Mouse (Mus musculus) heart, embryonic 16.5 days (tissue): ENCODE results near the gene Auts2. TPM values are rescaled to one million over a fixed set of nuclear protein-coding genes. Genes with fewer than 3 reads are reported as not detected.

ENCODE experiments used
- ATAC-seq: fragments of 200-750 bp; cut with Nextera tagmentation; replicated peaks from 2 replicates; pipeline ENCODE4 v1.8.0; 2017; ENCODE audit warnings: moderate number of reproducible peaks; ENCODE audit not compliant: insufficient read depth, low FRiP score; ENCODE audit errors: extremely low read depth
- H3K27ac ChIP-seq: fragments of 300-500 bp; sonication (generic); 2 replicates; pipeline ENCODE4 v1.5.1; 2014; ENCODE audit warnings: mild to moderate bottlenecking, low read length, control low read depth, moderate library complexity
- H3K27me3 ChIP-seq: fragments of 300-500 bp; sonication (generic); 2 replicates; pipeline ENCODE4 v1.6.1; 2014; ENCODE audit warnings: low read length, mixed read lengths; ENCODE audit not compliant: control insufficient read depth, insufficient read depth
- H3K36me3 ChIP-seq: fragments of 300-500 bp; sonication (generic); 2 replicates; pipeline ENCODE4 v1.6.1; 2014; ENCODE audit not compliant: control insufficient read depth, insufficient read depth
- H3K4me1 ChIP-seq: fragments of 300-500 bp; sonication (generic); 2 replicates; pipeline ENCODE4 v1.6.1; 2014; ENCODE audit warnings: low read length, mixed read lengths; ENCODE audit not compliant: control insufficient read depth, insufficient read depth
- H3K4me2 ChIP-seq: fragments of 300-500 bp; sonication (generic); 2 replicates; pipeline ENCODE4 v1.6.1; 2014; ENCODE audit warnings: low read depth, mild to moderate bottlenecking, control low read depth, low read length
- H3K4me3 ChIP-seq: fragments of 300-500 bp; sonication (generic); 2 replicates; pipeline ENCODE4 v1.5.1; 2014; ENCODE audit warnings: mild to moderate bottlenecking, control low read depth, low read length
- H3K9ac ChIP-seq: fragments of 300-500 bp; sonication (generic); 2 replicates; pipeline ENCODE4 v1.6.1; 2014; ENCODE audit warnings: low read length, control low read depth
- H3K9me3 ChIP-seq: fragments of 300-500 bp; sonication (generic); replicated peaks from 2 replicates; pipeline ENCODE4 v1.6.1; 2016; ENCODE audit warnings: low read length; ENCODE audit not compliant: control insufficient read depth
- WGBS: fragments of 180-500 bp; shearing (Covaris S2); extraction: QIAGEN DNeasy Blood & Tissue Kit; methylation state at CpG from one replicate; pipeline ENCODE4 v1.1.7; 2014; 5-methylcytosine and 5-hydroxymethylcytosine counted together
- polyA plus RNA-seq: library from polyadenylated mRNA; unstranded; fragments of >200 nt; fragmentation: Nextera tagmentation; extraction: Ambion mirVana; gene quantifications from 2 replicates; pipeline ENCODE4 v1.2.1, GENCODE M21; 2015

Auts2 gene
- polyA plus RNA-seq, 1 experiment from 2014 or later, result 16.3 TPM

GRCm38 (mm10) chr5:131636431-131636830 lies 906.7 kb downstream of the Auts2 start:
- Histone ChIP-seq H3K4me1 (peaks cover 9% of the 10 kb centered on the region), H3K9me3 (no peaks in the 10 kb centered on the region), H3K4me3 (no peak overlapping the region), H3K9ac (no peak overlapping the region), H3K27me3 (no peaks in the 10 kb centered on the region), H3K36me3 (no peaks in the 10 kb centered on the region), H3K27ac (no peak overlapping the region), H3K4me2 (no peak overlapping the region)
- ATAC-seq, result no peak
- 42% methylated on average over 5 of the region's 5 CpGs for WGBS

GRCm38 (mm10) chr5:131634731-131635130 lies 908.4 kb downstream of the Auts2 start:
- Histone ChIP-seq H3K36me3 (no peaks in the 10 kb centered on the region), H3K9ac (no peak overlapping the region), H3K4me2 (no peak overlapping the region), H3K4me3 (no peak overlapping the region), H3K27me3 (no peaks in the 10 kb centered on the region), H3K4me1 (peaks cover 20% of the 10 kb centered on the region), H3K9me3 (no peaks in the 10 kb centered on the region), H3K27ac (no peak overlapping the region)
- no peak for ATAC-seq
- 90% methylated on average over 7 of the region's 7 CpGs for WGBS

DNA sequence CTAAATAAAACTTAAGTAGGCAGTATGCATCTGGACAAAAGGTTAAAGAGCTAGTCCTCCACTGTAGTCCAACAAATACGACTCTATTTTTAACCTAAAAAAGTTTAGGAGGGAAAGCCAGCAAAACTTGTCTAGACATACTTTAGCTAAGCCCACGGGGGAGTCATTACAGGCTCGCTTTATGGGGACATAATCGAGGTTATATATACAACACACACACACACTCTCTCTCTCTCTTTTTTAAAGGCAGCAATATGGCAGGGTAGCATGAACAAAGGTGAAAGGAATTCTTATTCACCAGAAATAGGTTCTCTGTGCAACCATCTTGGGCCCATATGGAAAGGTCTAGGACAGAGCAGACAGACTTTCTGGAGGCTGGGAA lies 911.2 kb downstream of the Auts2 start:
- no peaks in the 10 kb centered on the region for H3K9me3 ChIP-seq
- no peaks in the 10 kb centered on the region for H3K27me3 ChIP-seq
- H3K9ac ChIP-seq, result no peak overlapping the region
- H3K4me2 ChIP-seq, result no peak overlapping the region
- no peak overlapping the region for H3K4me3 ChIP-seq
- no peak overlapping the region; the same call in 1 of the 2 replicates for H3K27ac ChIP-seq
- no peaks in the 10 kb centered on the region for H3K36me3 ChIP-seq
- WGBS, result 36% methylated on average over 4 of the region's 4 CpGs
- peaks cover 19% of the 10 kb centered on the region for H3K4me1 ChIP-seq
- ATAC-seq, result no peak

GRCm38 (mm10) chr5:131631038-131631997 lies 911.8 kb downstream of the Auts2 start:
- Histone ChIP-seq H3K4me1 (peaks cover 20% of the 10 kb centered on the region), H3K4me2 (no peak overlapping the region), H3K27me3 (no peaks in the 10 kb centered on the region), H3K27ac (0 out of 2 replicates have a peak overlapping the region, but pooled peaks have one; percentile 4), H3K9ac (no peak overlapping the region), H3K9me3 (no peaks in the 10 kb centered on the region), H3K36me3 (no peaks in the 10 kb centered on the region), H3K4me3 (no peak overlapping the region)
- 50% methylated on average over 12 of the region's 12 CpGs for WGBS
- ATAC-seq, result no peak

GRCm38 (mm10) chr5:131630577-131630976 lies 912.6 kb downstream of the Auts2 start:
- no peaks in the 10 kb centered on the region for H3K27me3 ChIP-seq
- 32% methylated on average over 7 of the region's 7 CpGs for WGBS
- H3K4me2 ChIP-seq, result 0 out of 2 replicates have a peak overlapping the region, but pooled peaks have one; percentile 4
- no peak for ATAC-seq
- no peak overlapping the region for H3K4me3 ChIP-seq
- no peaks in the 10 kb centered on the region for H3K36me3 ChIP-seq
- H3K27ac ChIP-seq, result no peak overlapping the region
- no peak overlapping the region for H3K9ac ChIP-seq
- H3K9me3 ChIP-seq, result no peaks in the 10 kb centered on the region
- peaks cover 21% of the 10 kb centered on the region for H3K4me1 ChIP-seq

DNA sequence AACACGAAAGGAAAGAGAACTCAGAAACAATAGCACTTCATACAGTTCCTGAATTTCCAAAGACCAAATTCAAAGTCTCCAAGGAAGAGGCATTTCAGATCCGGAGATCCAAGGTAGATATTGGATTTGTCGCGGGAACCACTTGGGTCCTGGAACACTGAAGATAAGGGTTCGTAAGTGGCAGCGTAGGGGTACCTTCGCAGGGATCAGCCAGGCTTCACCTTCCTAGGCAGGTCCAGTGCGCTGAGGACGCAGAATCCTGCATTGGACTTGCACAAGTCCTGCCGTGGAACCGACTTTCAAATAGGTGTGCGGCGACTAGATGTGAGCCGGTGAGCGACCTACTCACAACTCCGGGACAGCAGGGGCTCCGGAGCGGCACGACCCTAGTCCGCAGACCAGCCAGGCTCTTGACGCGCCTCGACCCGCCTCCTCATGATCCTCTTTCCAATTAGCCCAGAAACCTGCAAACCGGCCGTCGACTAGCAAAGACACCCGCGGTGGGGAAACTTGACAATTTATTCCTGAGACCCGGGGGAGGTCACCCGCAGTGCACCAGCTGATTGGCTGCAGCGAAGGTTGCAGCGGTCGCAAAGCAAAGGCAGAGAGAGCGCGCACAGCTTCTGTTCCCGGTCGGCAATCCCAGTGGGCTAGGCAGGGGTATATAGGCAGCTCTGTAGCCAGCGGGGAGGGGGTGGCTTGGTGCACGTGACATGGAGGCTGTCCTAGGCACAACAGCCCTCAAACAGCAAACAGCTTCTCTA lies 926.8 kb downstream of the Auts2 start:
- no peaks in the 10 kb centered on the region; the same call in 1 of the 2 replicates for H3K4me1 ChIP-seq
- H3K4me2 ChIP-seq, result peak overlapping the region; percentile 87
- ATAC-seq, result peak; percentile 41; the same call in 1 of the 2 replicates
- H3K27me3 ChIP-seq, result peaks cover 14% of the 10 kb centered on the region
- no peaks in the 10 kb centered on the region for H3K9me3 ChIP-seq
- peak overlapping the region; percentile 53 for H3K4me3 ChIP-seq
- no peaks in the 10 kb centered on the region for H3K36me3 ChIP-seq
- 2% methylated on average over 40 of the region's 40 CpGs for WGBS
- no peak overlapping the region for H3K27ac ChIP-seq
- H3K9ac ChIP-seq, result peak overlapping the region; percentile 66

DNA sequence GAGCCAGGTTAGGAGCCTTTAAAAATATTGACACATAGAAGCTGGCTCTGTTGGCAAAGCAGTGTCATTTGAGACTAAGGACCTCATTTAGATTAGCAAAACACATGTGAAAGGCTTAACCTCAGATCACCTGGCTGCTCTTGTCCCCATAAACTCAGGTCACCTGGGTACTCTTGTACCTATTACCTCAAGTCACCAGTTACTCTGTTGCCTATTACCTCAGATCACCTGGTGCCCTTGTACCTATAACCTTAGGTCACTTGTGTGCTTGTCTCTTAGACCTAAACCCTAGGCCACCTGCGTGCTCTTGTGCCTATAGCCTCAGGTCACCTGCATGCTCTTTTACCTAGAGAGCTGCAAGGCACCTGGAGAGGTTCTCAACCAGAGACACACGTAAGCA lies 928.9 kb downstream of the Auts2 start:
- Histone ChIP-seq H3K9me3 (no peaks in the 10 kb centered on the region), H3K4me2 (no peak overlapping the region), H3K36me3 (no peaks in the 10 kb centered on the region), H3K27me3 (peaks cover 14% of the 10 kb centered on the region), H3K27ac (no peak overlapping the region), H3K4me1 (no peaks in the 10 kb centered on the region; the same call in 1 of the 2 replicates), H3K9ac (no peak overlapping the region), H3K4me3 (no peak overlapping the region)
- 85% methylated on average over 2 of the region's 2 CpGs for WGBS
- ATAC-seq, result no peak

- Histone ChIP-seq H3K4me1 (no peaks in the 10 kb centered on the region; the same call in 1 of the 2 replicates), H3K4me2 (no peak overlapping the region), H3K27me3 (peaks cover 14% of the 10 kb centered on the region), H3K9ac (no peak overlapping the region), H3K9me3 (no peaks in the 10 kb centered on the region), H3K27ac (no peak overlapping the region), H3K4me3 (no peak overlapping the region), H3K36me3 (no peaks in the 10 kb centered on the region)
- no peak for ATAC-seq
- 71% methylated on average over 3 of the region's 3 CpGs for WGBS
Observed at GRCm38 (mm10) chr5:131613301-131613700, 929.8 kb downstream of the Auts2 start.

DNA sequence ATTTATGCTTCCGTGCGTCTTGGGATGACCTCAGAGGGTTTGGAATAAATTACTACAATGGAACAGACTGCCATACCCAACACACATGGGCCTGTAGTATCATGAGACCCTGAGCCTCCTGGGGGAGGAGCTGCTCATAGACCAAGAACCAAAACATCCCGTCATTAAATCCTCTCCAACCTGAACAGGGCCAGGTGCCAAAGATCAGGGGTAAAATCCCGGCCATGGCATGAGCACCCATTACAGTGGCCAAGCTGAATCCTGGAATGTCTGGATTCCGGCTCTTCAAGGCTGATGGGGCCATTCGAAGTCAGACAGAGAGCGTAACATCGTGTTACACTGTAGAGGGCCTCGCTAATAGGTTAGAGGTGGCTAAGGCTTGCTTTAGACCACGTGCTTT lies 932.4 kb downstream of the Auts2 start:
- H3K9me3 ChIP-seq, result no peaks in the 10 kb centered on the region
- no peak overlapping the region for H3K4me3 ChIP-seq
- WGBS, result 82% methylated on average over 10 of the region's 10 CpGs
- H3K4me2 ChIP-seq, result no peak overlapping the region
- H3K27me3 ChIP-seq, result peaks cover 7% of the 10 kb centered on the region; the same call in 1 of the 2 replicates
- no peak overlapping the region for H3K9ac ChIP-seq
- H3K27ac ChIP-seq, result no peak overlapping the region
- H3K4me1 ChIP-seq, result no peaks in the 10 kb centered on the region
- no peaks in the 10 kb centered on the region for H3K36me3 ChIP-seq
- no peak for ATAC-seq
